Mouse (Mus musculus) left cerebral cortex, adult 8-10 months (tissue): ENCODE data around the gene Smarca1. TPM values are rescaled to one million over a fixed set of nuclear protein-coding genes. Genes with fewer than 3 reads are reported as not detected.

Experiments used
- DNase-seq, 2 experiments: peaks; one replicate each; pipeline ENCODE4 v3.0.0; 2022; ENCODE audit warnings: low spot score in 2 of 2
- total RNA-seq, 4 experiments: library from RNA; stranded (reverse); gene quantifications; 2 replicates each; pipeline ENCODE4 v1.2.4; 2022

The Smarca1 gene
- 10 to 100 TPM; 43.4 to 51.4 (median 49.6) TPM for total RNA-seq

- no peak for DNase-seq
Observed at GRCm38 (mm10) chrX:47892431-47893024, at the start of gene Smarca1. TSS of gene Smarca1 (minus strand) at chrX:47892974.

GRCm38 (mm10) chrX:47937740-47938139 lies 45.0 kb upstream of the Smarca1 start:
- no peak for DNase-seq

GRCm38 (mm10) chrX:47936885-47937284 lies 44.1 kb upstream of the Smarca1 start:
- no peak for DNase-seq

GRCm38 (mm10) chrX:47934352-47934751 lies 41.6 kb upstream of the Smarca1 start:
- no peak for DNase-seq

- no peak for DNase-seq
Observed at GRCm38 (mm10) chrX:47930449-47930848, 37.7 kb upstream of the Smarca1 start.

GRCm38 (mm10) chrX:47927981-47928380 lies 35.2 kb upstream of the Smarca1 start:
- DNase-seq: no peak

- no peak for DNase-seq
Observed at GRCm38 (mm10) chrX:47920541-47920940, 27.8 kb upstream of the Smarca1 start.

- DNase-seq: no peak
Observed at GRCm38 (mm10) chrX:47916831-47917230, 24.1 kb upstream of the Smarca1 start.

- DNase-seq: no peak
Observed at GRCm38 (mm10) chrX:47913543-47913938, 20.8 kb upstream of the Smarca1 start.

- no peak for DNase-seq
Observed at GRCm38 (mm10) chrX:47912904-47913542, 20.2 kb upstream of the Smarca1 start.

- peak; percentile 30 to 42 for DNase-seq
Observed at GRCm38 (mm10) chrX:47912306-47912792, 19.6 kb upstream of the Smarca1 start, which contains the start of gene Ocrl. TSS of gene Ocrl (plus strand) at chrX:47912387.

GRCm38 (mm10) chrX:47891907-47892430 lies 805 bp downstream of the Smarca1 start:
- peak; percentile 5 to 23 for DNase-seq

- DNase-seq: no peak
Observed at GRCm38 (mm10) chrX:47891243-47891906, 1.4 kb downstream of the Smarca1 start.

GRCm38 (mm10) chrX:47887401-47887800 lies 5.4 kb downstream of the Smarca1 start:
- DNase-seq: no peak

GRCm38 (mm10) chrX:47882813-47883212 lies 10.0 kb downstream of the Smarca1 start:
- DNase-seq: no peak

GRCm38 (mm10) chrX:47880052-47880451 lies 12.7 kb downstream of the Smarca1 start:
- no peak for DNase-seq

- DNase-seq: no peak
Observed at GRCm38 (mm10) chrX:47858544-47858943, 34.2 kb downstream of the Smarca1 start.

- no peak for DNase-seq
Observed at GRCm38 (mm10) chrX:47835835-47836195, 57.0 kb downstream of the Smarca1 start.

GRCm38 (mm10) chrX:47835098-47835834 lies 57.5 kb downstream of the Smarca1 start:
- DNase-seq: no peak

GRCm38 (mm10) chrX:47833431-47833830 lies 59.3 kb downstream of the Smarca1 start:
- DNase-seq: no peak

- DNase-seq: no peak
Observed at GRCm38 (mm10) chrX:47820566-47820965, 72.2 kb downstream of the Smarca1 start.

- no peak for DNase-seq
Observed at GRCm38 (mm10) chrX:47808717-47809116, 84.1 kb downstream of the Smarca1 start.
